Mouse (Mus musculus): Measurements from ENCODE around the gene Uvrag.

DNA sequence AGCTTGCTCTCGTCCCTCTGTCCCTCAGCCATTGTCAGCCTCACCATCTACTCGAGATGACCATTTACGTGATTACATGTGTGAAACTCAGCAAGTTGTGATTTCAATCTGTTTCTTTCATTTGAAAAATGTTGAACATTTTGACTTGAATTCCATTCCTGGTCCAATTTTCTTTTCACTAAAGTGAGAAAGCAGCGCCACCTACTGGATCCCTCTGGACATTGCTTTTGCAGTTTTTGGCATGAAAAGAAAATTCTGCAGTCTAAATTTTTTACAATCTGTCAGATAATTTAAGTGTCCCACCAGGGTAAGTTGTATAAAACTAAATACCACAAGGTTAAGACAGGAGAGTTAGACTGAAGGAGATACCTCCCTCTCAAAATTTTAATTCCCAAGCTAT lies 61.4 kb downstream of the Uvrag start:
- peak; percentile 37 for TF ChIP-seq CTCF (IDR thresholded peaks at IDR 0.05; ENCODE audit: low read depth, low read length)
- no peak for TF ChIP-seq POLR2A (IDR thresholded peaks at IDR 0.05; ENCODE audit: extremely low read depth, insufficient read depth, low read length)
